Comparison of ENCODE assay signal across 26 mouse cellular contexts in genomic region chr1:82807206-82807605, GRCm38 (mm10). TPM values are rescaled to one million over a fixed set of nuclear protein-coding genes. Genes with fewer than 3 reads are reported as not detected.
DNase-seq lines count a peak whose midpoint lies in the region; ATAC-seq and TF ChIP-seq lines count a peak whose summit lies in the region.
"Had no signal": no experiment of that assay in that cellular context is flagged by ENCODE, and none has a peak within 500 bp of the region (broad histone marks: within the 10 kb centered on the region; RNA-seq: fewer than 3 reads in every experiment).

No protein-coding gene starts in this region.

- H3K4me3 ChIP-seq in kidney, embryonic 16.5 days (ENCODE audit: low read length): no peak overlapping the region
- no peak overlapping the region for H3K4me3 ChIP-seq in kidney, adult 2 months (ENCODE audit: insufficient read depth, low read depth, low read length)
- no peak overlapping the region for H3K4me3 ChIP-seq in thymus, adult 2 months (ENCODE audit: control insufficient read depth, insufficient read depth, low read length)
- H3K4me3 ChIP-seq: embryonic facial prominence, embryonic 10.5 days; forebrain, embryonic 12.5 days; heart, embryonic 12.5 days; hindbrain, embryonic 10.5 days; left cerebral cortex, adult 2 months; megakaryocyte, embryonic 14.5 days had no signal

- H3K4me2 ChIP-seq in kidney, embryonic 16.5 days (replicated peaks; ENCODE audit: low read depth, low read length): no peak overlapping the region
- H3K4me2 ChIP-seq: forebrain, embryonic 12.5 days; heart, embryonic 12.5 days; liver, embryonic 11.5 days had no signal

- no peak for TF ChIP-seq CTCF in kidney, adult 2 months (conservative IDR thresholded peaks at IDR 0.05; ENCODE audit: insufficient read depth, insufficient read length, low read depth, low read length)
- no peak for TF ChIP-seq CTCF in thymus, adult 2 months (IDR thresholded peaks at IDR 0.05; ENCODE audit: borderline replicate concordance, control insufficient read depth, extremely low read depth, insufficient read depth, low read length, poor library complexity)

- no peaks in the 10 kb centered on the region for H3K36me3 ChIP-seq in kidney, embryonic 16.5 days (ENCODE audit: insufficient read depth, low read length)
- no peaks in the 10 kb centered on the region for H3K36me3 ChIP-seq in kidney, adult 2 months (ENCODE audit: control insufficient read depth, insufficient read depth, low read length)
- H3K36me3 ChIP-seq in thymus, adult 2 months (ENCODE audit: control insufficient read depth, insufficient read depth, low read length): no peaks in the 10 kb centered on the region
- H3K36me3 ChIP-seq: embryonic facial prominence, embryonic 10.5 days; forebrain, embryonic 12.5 days; heart, embryonic 12.5 days; hindbrain, embryonic 10.5 days had no signal

- H3K4me1 ChIP-seq in kidney, embryonic 16.5 days (ENCODE audit: insufficient read depth, low read length): 0 out of 2 replicates have a peak, but pooled peaks cover 4% of the 10 kb centered on the region
- no peaks in the 10 kb centered on the region; the same call in 1 of the 2 replicates for H3K4me1 ChIP-seq in kidney, adult 2 months (ENCODE audit: control insufficient read depth, insufficient read depth, low read length)
- peaks cover 8% of the 10 kb centered on the region for H3K4me1 ChIP-seq in thymus, adult 2 months (replicated peaks; ENCODE audit: control insufficient read depth, insufficient read depth, low read length)
- H3K4me1 ChIP-seq: embryonic facial prominence, embryonic 10.5 days; forebrain, embryonic 12.5 days; hindbrain, embryonic 10.5 days; megakaryocyte, embryonic 14.5 days had no signal

- peaks cover 3% of the 10 kb centered on the region for H3K9me3 ChIP-seq in kidney, embryonic 16.5 days (ENCODE audit: low read length)
- H3K9me3 ChIP-seq: embryonic facial prominence, embryonic 10.5 days; forebrain, embryonic 12.5 days; hindbrain, embryonic 10.5 days; megakaryocyte, embryonic 14.5 days had no signal

- TF ChIP-seq POLR2A in kidney, adult 2 months (IDR thresholded peaks at IDR 0.05; ENCODE audit: low read depth, low read length): no peak
- no peak for TF ChIP-seq POLR2A in thymus, adult 2 months (IDR thresholded peaks at IDR 0.05; ENCODE audit: control insufficient read depth, extremely low read depth, insufficient read depth, low read length, poor library complexity)

- 0 out of 2 replicates have a peak overlapping the region, but pooled peaks have one; percentile 31 for H3K27ac ChIP-seq in kidney, embryonic 16.5 days (ENCODE audit: low read length)
- H3K27ac ChIP-seq in kidney, adult 2 months (ENCODE audit: insufficient read depth, low read depth, low read length): no peak overlapping the region
- H3K27ac ChIP-seq in thymus, adult 2 months (ENCODE audit: control insufficient read depth, insufficient read depth, low read length): peak overlapping the region; percentile 93; the same call in 1 of the 2 replicates
- H3K27ac ChIP-seq: embryonic facial prominence, embryonic 10.5 days; forebrain, embryonic 12.5 days; hindbrain, embryonic 10.5 days; hindbrain, postnatal 0 days; left cerebral cortex, adult 2 months had no signal

- no peak for DNase-seq in kidney, adult 2 months
- DNase-seq in T-cell, adult 2 months (ENCODE audit: low spot score): peak; percentile 53
- DNase-seq in thymus, adult 2 months: peak; percentile 20
- DNase-seq in cerebellum, adult 11 months: no peak
- DNase-seq in left cerebral cortex, postnatal 4 days: no peak
- DNase-seq in urinary bladder, postnatal 4 days (ENCODE audit: low spot score in 2 of 2): no peak
- DNase-seq: adrenal gland, adult 2 months; cerebellum, adult 8-10 months; gastrocnemius, postnatal 10 days; kidney, adult 8-10 months; layer of hippocampus, adult 9-11 months; lung, adult 18-20 months; midbrain, embryonic 14.5 days; right cerebral cortex, postnatal 25 days had no signal

- H3K9ac ChIP-seq in kidney, embryonic 16.5 days (replicated peaks; ENCODE audit: low read length): no peak overlapping the region
- H3K9ac ChIP-seq: forebrain, embryonic 12.5 days; heart, embryonic 12.5 days had no signal

- H3K27me3 ChIP-seq in kidney, embryonic 16.5 days (ENCODE audit: insufficient read depth, low read length): no peaks in the 10 kb centered on the region
- no peaks in the 10 kb centered on the region for H3K27me3 ChIP-seq in kidney, adult 2 months (replicated peaks; ENCODE audit: control insufficient read depth, insufficient read depth, low read length)
- no peaks in the 10 kb centered on the region for H3K27me3 ChIP-seq in thymus, adult 2 months (ENCODE audit: control insufficient read depth, insufficient read depth, low read length)
- H3K27me3 ChIP-seq: forebrain, embryonic 12.5 days; heart, embryonic 12.5 days had no signal

- WGBS in kidney, embryonic 16.5 days: 78% methylated on average over 7 of the region's 7 CpGs
- 84% methylated on average over 7 of the region's 7 CpGs for WGBS in kidney, adult 2 months
- 16% methylated on average over 7 of the region's 7 CpGs for WGBS in thymus, adult 2 months

- no peak for ATAC-seq in kidney, embryonic 16.5 days (ENCODE audit: low FRiP score, low TSS enrichment)
- ATAC-seq: hindbrain, postnatal 0 days had no signal

- intact Hi-C loops in left cerebral cortex, postnatal 4 days (cut with DNase I): no loop called here

RNA-seq across cellular contexts. Expression of gene Agfg1, which starts 32.1 kb away (rescaled TPM):
- 28.0 and 28.2 TPM in 2 replicates for polyA plus RNA-seq in kidney, embryonic 16.5 days (2015; fragmentation: Nextera tagmentation; extraction: Ambion mirVana)
- polyA plus RNA-seq in kidney, adult 2 months (2012; rRNA removed): 33.9 and 37.3 TPM in 2 replicates
- polyA plus RNA-seq in thymus, adult 2 months (2012; rRNA removed): 69.0 and 75.4 TPM in 2 replicates
- 100 to 1,000 TPM in 1 of 2 experiments, 10 to 100 TPM in 1; 96.1 to 106 TPM for total RNA-seq in left cerebral cortex, postnatal 4 days (2021)

RNA-seq across cellular contexts. Expression of gene Gm47791, which starts 36.2 kb away (rescaled TPM):
- not detected in 2 replicates for polyA plus RNA-seq in kidney, embryonic 16.5 days (2015; fragmentation: Nextera tagmentation; extraction: Ambion mirVana)
- polyA plus RNA-seq in kidney, adult 2 months (2012; rRNA removed): not detected in 2 replicates
- not detected in 2 replicates for polyA plus RNA-seq in thymus, adult 2 months (2012; rRNA removed)
- not detected for total RNA-seq in left cerebral cortex, postnatal 4 days (2021)
- total RNA-seq: adrenal gland, adult 2 months; common myeloid progenitor, adult 5-6 weeks; gastrocnemius, postnatal 10 days; hindbrain, postnatal 0 days; left cerebral cortex, adult 2 months had no signal
- polyA plus RNA-seq: adrenal gland, adult 2 months; embryonic facial prominence, embryonic 10.5 days; forebrain, embryonic 12.5 days; heart, embryonic 12.5 days; hindbrain, embryonic 10.5 days; hindbrain, postnatal 0 days; limb, embryonic 11.5 days; liver, embryonic 11.5 days; midbrain, embryonic 14.5 days; neural tube, embryonic 14.5 days had no signal

RNA-seq across cellular contexts. Expression of gene Tm4sf20, which starts 38.9 kb away (rescaled TPM):
- polyA plus RNA-seq in kidney, embryonic 16.5 days (2015; fragmentation: Nextera tagmentation; extraction: Ambion mirVana): 1.1 and 1.7 TPM in 2 replicates
- polyA plus RNA-seq in kidney, adult 2 months (2012; rRNA removed): not detected in 2 replicates
- 0.24 and 0.32 TPM in 2 replicates for polyA plus RNA-seq in thymus, adult 2 months (2012; rRNA removed)
- total RNA-seq in left cerebral cortex, postnatal 4 days (2021): not detected
- total RNA-seq: adrenal gland, adult 2 months; common myeloid progenitor, adult 5-6 weeks; gastrocnemius, postnatal 10 days; hindbrain, postnatal 0 days; left cerebral cortex, adult 2 months had no signal
- polyA plus RNA-seq: adrenal gland, adult 2 months; heart, embryonic 12.5 days; hindbrain, postnatal 0 days; limb, embryonic 11.5 days; liver, embryonic 11.5 days; neural tube, embryonic 14.5 days had no signal

Comparison
In these comparisons a context has a peak if more than half of its experiments do, and no peak if none do; other contexts are left out.
1. DNase-seq: peak in T-cell, adult 2 months (single experiment) and thymus, adult 2 months (single experiment); none in kidney, adult 2 months (single experiment), cerebellum, adult 11 months (single experiment), left cerebral cortex, postnatal 4 days (single experiment) and urinary bladder, postnatal 4 days (0 of 2).